Mouse (Mus musculus) right cerebral cortex, postnatal 25 days (tissue): ENCODE measurements around the gene Rpl28.

Experiments
- DNase-seq: peaks from one replicate; pipeline ENCODE4 v3.0.0; 2022

Rpl28 gene

DNA sequence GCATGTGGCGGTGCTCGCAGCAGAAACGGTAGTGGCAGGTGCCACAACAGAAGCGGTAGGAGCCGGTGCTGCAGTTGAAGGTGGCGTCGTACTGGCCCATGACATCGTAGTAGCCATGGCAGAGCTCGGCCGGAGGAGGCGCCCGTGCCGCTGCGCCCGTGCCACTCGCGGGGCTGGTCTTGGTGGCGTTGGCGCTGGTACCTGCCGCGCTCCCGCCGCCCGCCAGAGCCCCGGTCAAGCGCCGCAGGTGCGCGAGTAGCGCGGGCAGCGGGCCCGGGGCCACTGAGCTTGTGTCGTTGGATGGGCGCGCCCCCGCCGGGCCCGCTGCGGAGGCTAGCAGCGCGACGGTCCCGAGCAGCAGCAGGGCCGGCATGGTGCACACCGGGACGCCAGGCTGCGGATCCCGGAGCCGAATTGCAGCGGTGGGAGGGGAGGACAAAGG is 43.7 kb downstream of the Rpl28 start:
- DNase-seq = peak; percentile 59

DNA sequence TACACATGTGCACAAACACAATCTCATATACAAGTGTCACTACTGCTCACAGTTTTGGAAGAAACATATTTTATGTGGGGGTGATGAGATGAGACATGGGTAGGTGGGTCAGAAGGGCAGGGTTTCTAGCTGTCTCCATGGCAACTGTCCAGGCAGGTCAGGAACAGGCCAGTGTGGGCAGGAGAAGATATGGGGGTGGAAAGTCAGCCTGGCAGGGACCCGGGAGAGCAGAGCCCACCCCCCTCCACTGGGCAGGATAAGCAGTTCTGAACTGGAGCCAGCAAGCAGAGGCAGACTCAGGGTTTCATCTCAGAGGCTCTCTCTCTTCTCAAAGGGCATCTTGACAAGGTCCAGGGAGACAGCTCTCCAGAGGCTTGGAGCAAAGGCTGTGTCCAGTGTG is 45.0 kb downstream of the Rpl28 start:
- no peak for DNase-seq

DNA sequence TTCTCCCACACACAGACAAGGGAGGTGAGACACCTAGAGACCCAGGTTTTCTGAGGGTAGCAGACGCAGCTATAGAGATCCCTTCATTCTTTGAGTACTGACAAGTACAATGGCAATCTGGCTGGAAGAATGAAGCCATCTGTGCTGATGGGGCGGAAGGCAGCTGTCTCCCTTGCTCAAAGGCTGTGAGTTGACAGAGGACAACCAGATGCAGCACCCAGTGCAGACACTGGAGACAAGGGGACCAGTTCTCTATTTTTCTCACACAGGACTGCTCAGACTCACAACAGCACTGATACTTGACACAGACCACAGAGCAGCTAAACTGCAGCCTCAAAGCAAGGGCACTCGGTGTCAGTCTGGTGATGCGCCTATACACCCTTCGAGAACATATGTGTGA is 49.4 kb downstream of the Rpl28 start:
- peak; percentile 60 for DNase-seq

DNA sequence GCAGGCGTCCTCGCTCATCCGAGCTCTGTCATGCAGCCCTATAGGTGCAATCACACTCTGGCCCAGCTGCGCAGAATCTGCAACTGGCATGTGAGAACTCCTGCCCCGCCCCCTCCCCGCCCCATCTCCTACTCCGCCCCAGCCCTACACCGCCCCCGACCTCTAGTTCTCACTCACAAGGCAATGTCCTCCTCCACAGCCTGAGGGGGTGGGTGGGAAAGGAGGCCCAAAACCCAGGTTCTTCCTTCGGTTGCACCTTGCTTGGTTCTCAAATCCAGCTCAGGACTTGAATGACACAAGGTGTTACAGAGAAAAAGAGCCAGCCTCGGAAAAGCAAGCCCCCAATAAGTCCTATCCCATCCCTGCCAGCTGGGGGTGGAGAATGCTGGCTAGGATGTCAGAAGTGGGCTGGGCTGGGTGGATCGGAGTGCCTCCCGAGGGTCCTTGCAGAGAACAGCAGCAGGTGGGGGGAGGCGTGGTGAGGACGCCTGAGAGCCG is 50.0 kb downstream of the Rpl28 start:
- DNase-seq = peak; percentile 55

DNA sequence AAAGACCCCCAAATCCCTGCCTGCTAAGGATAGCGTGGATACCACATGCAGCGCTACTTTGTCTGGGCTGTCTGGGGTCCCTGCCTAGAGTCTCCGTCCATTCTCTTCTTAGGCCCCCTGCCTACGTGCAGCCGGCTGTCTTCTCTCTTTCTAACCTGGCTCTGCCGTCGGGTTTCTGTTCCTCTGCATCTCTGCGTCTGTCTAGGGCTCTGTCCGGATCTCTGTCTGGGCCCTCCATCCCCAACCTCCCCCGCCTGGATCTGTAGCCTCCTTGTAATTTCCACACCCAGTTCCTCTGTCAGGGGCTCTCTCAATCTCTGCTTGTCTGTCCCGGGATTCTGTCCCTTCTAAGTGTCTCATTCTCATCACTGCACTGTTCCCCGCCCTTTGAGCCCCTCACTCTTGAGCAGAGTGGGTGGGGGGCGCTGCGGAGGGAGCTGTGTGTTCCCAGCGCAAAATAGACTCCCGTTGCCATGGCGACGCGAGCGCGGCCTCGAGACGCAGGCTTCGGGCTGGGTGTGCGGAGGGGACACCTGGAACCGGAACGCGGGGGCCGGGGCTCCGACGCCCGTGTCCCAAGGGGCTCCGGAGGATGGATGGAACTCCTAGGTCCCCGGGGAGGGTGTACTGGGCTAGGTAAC is 51.0 kb downstream of the Rpl28 start:
- DNase-seq = peak; percentile 86

DNA sequence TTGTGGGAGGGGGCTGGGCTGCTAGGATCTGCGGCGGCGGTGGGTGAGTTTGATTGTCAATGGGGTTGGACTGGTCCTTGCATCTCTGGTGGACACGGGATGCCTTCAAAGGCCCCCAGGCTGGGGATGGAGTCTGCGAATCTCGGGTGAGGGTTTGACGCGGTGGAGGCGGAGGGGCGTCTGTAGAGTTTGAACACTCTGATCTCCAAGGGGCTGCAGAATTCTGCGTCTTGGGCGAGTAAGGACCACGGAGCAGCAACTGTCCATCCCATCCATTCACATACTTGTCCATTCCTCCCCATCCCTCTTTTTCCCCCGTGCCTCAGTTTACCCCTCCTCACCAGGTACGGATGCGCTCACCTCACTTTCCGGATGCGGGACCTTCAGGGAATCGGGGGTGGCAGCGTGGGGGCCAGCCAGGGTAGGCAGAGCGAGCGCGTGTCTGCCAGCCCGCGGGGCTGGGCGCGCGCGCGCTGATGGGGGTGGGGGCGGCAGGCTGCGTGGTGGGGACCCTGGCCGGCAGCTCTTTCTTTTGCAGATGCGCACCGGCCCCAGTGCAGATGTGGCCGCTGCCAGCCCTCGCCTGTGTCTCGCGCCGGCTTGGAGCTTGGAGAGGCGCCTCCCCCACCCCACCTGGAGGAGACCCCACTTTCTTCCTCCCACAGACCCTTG is 51.7 kb downstream of the Rpl28 start, which contains the start of gene Shisa7:
Shisa7 (minus strand) TSS at position 452 of the 672 bp plus-strand sequence.
- no peak for DNase-seq
